Mouse (Mus musculus): ENCODE measurements around the gene Cyp3a25. TPM values are rescaled to one million over a fixed set of nuclear protein-coding genes. Genes with fewer than 3 reads are reported as not detected.
"Not testable (repeated sequence)": the region's sequence is repeated elsewhere in the genome, so short reads cannot be mapped to it uniquely, and the experiment has no call there.

Cyp3a25 gene
- not detected in 2 replicates for polyA plus RNA-seq (2012; rRNA removed)

GRCm38 (mm10) chr5:146009509-146009908 lies at the start of gene Cyp3a25:
TSS of gene Cyp3a25 (minus strand) at chr5:146009618.
- H3K4me1 ChIP-seq (ENCODE audit: control insufficient read depth, insufficient read depth, low read length); H3K36me3 ChIP-seq (ENCODE audit: control insufficient read depth, insufficient read depth, low read length); H3K4me3 ChIP-seq (ENCODE audit: control insufficient read depth, low read depth, low read length); H3K27me3 ChIP-seq (ENCODE audit: control insufficient read depth, insufficient read depth, low read length); H3K27ac ChIP-seq (ENCODE audit: control insufficient read depth, insufficient read depth, low read depth, low read length): not testable (repeated sequence)

GRCm38 (mm10) chr5:146021136-146021535 lies 11.7 kb upstream of the Cyp3a25 start:
- Histone ChIP-seq H3K27ac (ENCODE audit: control insufficient read depth, insufficient read depth, low read depth, low read length) (no peak overlapping the region), H3K36me3 (ENCODE audit: control insufficient read depth, insufficient read depth, low read length) (no peaks in the 10 kb centered on the region)
- TF ChIP-seq CTCF (IDR thresholded peaks at IDR 0.05; ENCODE audit: control insufficient read depth, insufficient read depth, insufficient replicate concordance, low read depth, low read length) (no peak), POLR2A (IDR thresholded peaks at IDR 0.05; ENCODE audit: control insufficient read depth, low read depth, low read length) (no peak)

GRCm38 (mm10) chr5:146018275-146018674 lies 8.9 kb upstream of the Cyp3a25 start:
- no peak overlapping the region for H3K4me3 ChIP-seq (ENCODE audit: control insufficient read depth, low read depth, low read length)
- no peak for TF ChIP-seq POLR2A (IDR thresholded peaks at IDR 0.05; ENCODE audit: control insufficient read depth, low read depth, low read length)
- TF ChIP-seq CTCF (IDR thresholded peaks at IDR 0.05; ENCODE audit: control insufficient read depth, insufficient read depth, insufficient replicate concordance, low read depth, low read length) = no peak

More at GRCm38 (mm10) chr5:146021136-146021535, 11.7 kb upstream of the Cyp3a25 start:
- no peaks in the 10 kb centered on the region for H3K27me3 ChIP-seq (ENCODE audit: control insufficient read depth, insufficient read depth, low read length)
- H3K4me3 ChIP-seq (ENCODE audit: control insufficient read depth, low read depth, low read length) = no peak overlapping the region
- H3K4me1 ChIP-seq (ENCODE audit: control insufficient read depth, insufficient read depth, low read length) = no peaks in the 10 kb centered on the region

GRCm38 (mm10) chr5:146011251-146011650 lies 1.8 kb upstream of the Cyp3a25 start:
- TF ChIP-seq POLR2A (IDR thresholded peaks at IDR 0.05; ENCODE audit: control insufficient read depth, low read depth, low read length) (no peak), CTCF (IDR thresholded peaks at IDR 0.05; ENCODE audit: control insufficient read depth, insufficient read depth, insufficient replicate concordance, low read depth, low read length) (no peak)
- Histone ChIP-seq H3K27me3 (ENCODE audit: control insufficient read depth, insufficient read depth, low read length) (no peaks in the 10 kb centered on the region), H3K4me3 (ENCODE audit: control insufficient read depth, low read depth, low read length) (no peak overlapping the region), H3K4me1 (ENCODE audit: control insufficient read depth, insufficient read depth, low read length) (no peaks in the 10 kb centered on the region), H3K36me3 (ENCODE audit: control insufficient read depth, insufficient read depth, low read length) (no peaks in the 10 kb centered on the region), H3K27ac (ENCODE audit: control insufficient read depth, insufficient read depth, low read depth, low read length) (no peak overlapping the region)

More at GRCm38 (mm10) chr5:146018275-146018674, 8.9 kb upstream of the Cyp3a25 start:
- H3K27me3 ChIP-seq (ENCODE audit: control insufficient read depth, insufficient read depth, low read length) = no peaks in the 10 kb centered on the region
- H3K36me3 ChIP-seq (ENCODE audit: control insufficient read depth, insufficient read depth, low read length) = no peaks in the 10 kb centered on the region
- H3K4me1 ChIP-seq (ENCODE audit: control insufficient read depth, insufficient read depth, low read length) = no peaks in the 10 kb centered on the region
- no peak overlapping the region for H3K27ac ChIP-seq (ENCODE audit: control insufficient read depth, insufficient read depth, low read depth, low read length)

GRCm38 (mm10) chr5:145967080-145967479 lies 42.3 kb downstream of the Cyp3a25 start:
- Histone ChIP-seq H3K4me1 (ENCODE audit: control insufficient read depth, insufficient read depth, low read length) (no peaks in the 10 kb centered on the region), H3K27me3 (ENCODE audit: control insufficient read depth, insufficient read depth, low read length) (no peaks in the 10 kb centered on the region), H3K27ac (ENCODE audit: control insufficient read depth, insufficient read depth, low read depth, low read length) (no peak overlapping the region), H3K36me3 (ENCODE audit: control insufficient read depth, insufficient read depth, low read length) (no peaks in the 10 kb centered on the region), H3K4me3 (ENCODE audit: control insufficient read depth, low read depth, low read length) (no peak overlapping the region)
- TF ChIP-seq CTCF (IDR thresholded peaks at IDR 0.05; ENCODE audit: control insufficient read depth, insufficient read depth, insufficient replicate concordance, low read depth, low read length) (no peak), POLR2A (IDR thresholded peaks at IDR 0.05; ENCODE audit: control insufficient read depth, low read depth, low read length) (no peak)

Other genes starting within 250 kb of the Cyp3a25 start
- not detected in 2 replicates for gene Cyp3a44, start 203.7 kb downstream of the Cyp3a25 start, polyA plus RNA-seq (2012; rRNA removed)
- not detected in 2 replicates for gene Cyp3a11, start 129.7 kb downstream of the Cyp3a25 start, polyA plus RNA-seq (2012; rRNA removed)
- not detected in 2 replicates for gene Cyp3a59, start 69.6 kb upstream of the Cyp3a25 start, polyA plus RNA-seq (2012; rRNA removed)
- 9.2 and 9.4 TPM in 2 replicates for gene Gm5565, start 150.9 kb upstream of the Cyp3a25 start, polyA plus RNA-seq (2012; rRNA removed)
- gene Gm6309, start 161.1 kb upstream of the Cyp3a25 start, polyA plus RNA-seq (2012; rRNA removed) = 36.0 and 46.9 TPM in 2 replicates
- 471 and 495 TPM in 2 replicates for gene 1700001J03Rik, start 175.7 kb upstream of the Cyp3a25 start, polyA plus RNA-seq (2012; rRNA removed)
- gene Rnf6, start 211.9 kb upstream of the Cyp3a25 start, polyA plus RNA-seq (2012; rRNA removed) = 26.3 and 27.6 TPM in 2 replicates
- gene Cdk8, start 221.6 kb upstream of the Cyp3a25 start, polyA plus RNA-seq (2012; rRNA removed) = 18.7 and 19.1 TPM in 2 replicates